Mouse (Mus musculus): ENCODE measurements around the gene Cpm.
"Not testable (repeated sequence)": the region's sequence is repeated elsewhere in the genome, so short reads cannot be mapped to it uniquely, and the experiment has no call there.

Gene Cpm

GRCm38 (mm10) chr10:117703506-117703905 lies 74.2 kb downstream of the Cpm start:
- DNase-seq (ENCODE audit: low spot score in 2 of 2): no peak

DNA sequence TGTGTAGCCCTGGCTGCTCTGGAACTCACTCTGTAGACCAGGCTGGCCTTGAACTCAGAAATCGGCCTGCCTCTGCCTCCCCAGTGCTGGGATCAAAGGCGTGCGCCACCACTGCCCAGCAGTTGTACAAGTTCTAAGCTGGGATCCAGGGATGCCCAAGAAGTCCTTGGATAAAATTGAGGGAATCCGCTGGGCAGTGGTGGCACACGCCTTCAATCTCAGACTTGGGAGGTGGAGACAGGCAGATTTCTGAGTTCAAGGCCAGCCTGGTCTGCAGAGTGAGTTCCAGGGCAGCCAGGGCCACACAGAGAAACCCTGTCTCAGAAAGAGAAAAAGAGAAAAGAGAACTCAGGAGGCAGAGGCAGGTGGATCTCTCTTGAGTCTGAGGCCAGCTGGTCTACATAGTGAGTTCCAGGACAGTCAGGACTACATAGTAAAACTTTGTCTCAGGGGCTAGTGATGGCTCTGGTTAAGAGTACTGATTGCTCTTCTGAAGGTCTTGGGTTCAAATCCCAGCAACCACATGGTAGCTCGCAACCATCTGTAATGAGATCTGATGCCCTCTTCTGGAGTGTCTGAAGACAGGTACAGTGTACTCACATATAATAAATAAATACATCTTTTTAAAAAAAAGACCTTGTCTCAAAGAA lies 75.1 kb downstream of the Cpm start:
- not testable (repeated sequence) for DNase-seq (ENCODE audit: low spot score in 2 of 2)

DNA sequence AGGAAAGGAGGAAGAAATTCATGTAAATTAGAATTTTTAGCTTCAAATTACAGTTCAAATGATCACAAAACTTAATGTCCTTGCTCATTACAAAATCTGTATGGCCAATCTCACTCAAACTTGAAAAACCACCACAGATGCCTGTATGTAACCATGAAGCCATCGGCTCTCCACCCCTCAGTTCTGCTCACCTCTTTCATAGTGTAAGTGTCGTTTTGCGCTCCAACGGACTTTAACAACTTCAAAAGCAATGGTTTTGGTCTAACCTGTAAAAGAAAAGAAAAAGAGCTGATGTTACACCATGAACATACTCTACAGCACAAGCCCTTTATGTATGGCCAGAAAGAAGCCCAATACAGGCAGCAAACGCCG lies 75.7 kb downstream of the Cpm start:
- DNase-seq (ENCODE audit: low spot score in 2 of 2): no peak

DNA sequence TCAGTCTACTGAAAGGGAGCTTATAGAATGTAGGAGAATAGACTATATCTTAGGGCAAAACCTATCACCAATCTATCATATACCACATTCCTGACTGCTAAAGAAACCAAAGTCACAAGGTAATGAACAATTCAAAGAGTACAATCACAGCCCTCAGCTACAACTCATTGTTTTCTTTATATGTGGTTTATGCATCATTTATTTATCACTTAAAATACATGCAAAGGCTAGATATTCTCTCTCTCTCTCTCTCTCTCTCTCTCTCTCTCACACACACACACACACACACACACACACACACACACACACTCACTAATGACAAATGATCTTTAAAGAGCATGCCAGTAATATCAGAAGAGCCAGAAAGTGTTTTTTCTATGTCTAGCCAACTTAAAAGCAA lies 76.5 kb downstream of the Cpm start:
- DNase-seq (ENCODE audit: low spot score in 2 of 2): no peak

- no peak for DNase-seq (ENCODE audit: low spot score in 2 of 2)
These were observed 77.1 kb downstream of the Cpm start for GRCm38 (mm10) chr10:117706440-117706839.

- DNase-seq (ENCODE audit: low spot score in 2 of 2): no peak
These were observed 78.0 kb downstream of the Cpm start for GRCm38 (mm10) chr10:117707114-117707838.

GRCm38 (mm10) chr10:117708376-117708775 lies 79.1 kb downstream of the Cpm start:
- DNase-seq (ENCODE audit: low spot score in 2 of 2): no peak

GRCm38 (mm10) chr10:117708856-117709255 lies 79.6 kb downstream of the Cpm start:
- no peak for DNase-seq (ENCODE audit: low spot score in 2 of 2)

- DNase-seq (ENCODE audit: low spot score in 2 of 2): no peak
These were observed 80.1 kb downstream of the Cpm start for GRCm38 (mm10) chr10:117709326-117709830.

DNA sequence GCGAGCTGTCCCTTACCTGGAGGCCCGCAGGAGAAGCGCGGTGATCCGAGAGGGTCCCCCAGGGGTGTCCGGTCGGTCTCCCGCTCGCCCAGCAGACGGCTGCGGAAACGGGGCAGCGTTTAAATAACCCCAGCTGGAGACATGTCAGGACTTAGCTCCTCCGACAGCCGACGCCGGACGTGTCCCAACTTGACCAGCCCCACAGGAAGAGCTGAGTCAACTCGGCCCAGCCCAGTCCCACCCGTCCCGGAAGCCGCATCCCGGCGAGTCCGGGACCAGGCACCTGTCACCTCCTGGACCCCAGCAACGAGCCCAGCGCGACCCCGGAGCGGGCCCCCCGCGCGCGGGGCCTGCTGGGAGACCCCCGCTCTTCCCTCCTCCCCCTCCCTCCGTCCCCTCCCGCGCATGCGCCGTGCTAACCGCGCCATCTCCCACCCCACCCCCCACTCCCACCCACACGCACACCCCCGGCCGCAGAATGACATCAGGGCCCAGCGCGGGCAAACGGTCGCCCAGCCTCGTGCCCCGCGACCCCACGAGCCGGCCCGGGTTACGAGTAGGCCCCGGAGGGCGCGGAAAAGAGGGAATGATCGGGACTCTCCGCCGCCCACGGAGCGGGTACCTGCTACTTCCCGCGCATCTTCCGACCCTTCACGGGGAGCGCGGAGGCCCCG lies 80.8 kb downstream of the Cpm start:
- DNase-seq (ENCODE audit: low spot score in 2 of 2): peak; percentile 41 to 46

DNA sequence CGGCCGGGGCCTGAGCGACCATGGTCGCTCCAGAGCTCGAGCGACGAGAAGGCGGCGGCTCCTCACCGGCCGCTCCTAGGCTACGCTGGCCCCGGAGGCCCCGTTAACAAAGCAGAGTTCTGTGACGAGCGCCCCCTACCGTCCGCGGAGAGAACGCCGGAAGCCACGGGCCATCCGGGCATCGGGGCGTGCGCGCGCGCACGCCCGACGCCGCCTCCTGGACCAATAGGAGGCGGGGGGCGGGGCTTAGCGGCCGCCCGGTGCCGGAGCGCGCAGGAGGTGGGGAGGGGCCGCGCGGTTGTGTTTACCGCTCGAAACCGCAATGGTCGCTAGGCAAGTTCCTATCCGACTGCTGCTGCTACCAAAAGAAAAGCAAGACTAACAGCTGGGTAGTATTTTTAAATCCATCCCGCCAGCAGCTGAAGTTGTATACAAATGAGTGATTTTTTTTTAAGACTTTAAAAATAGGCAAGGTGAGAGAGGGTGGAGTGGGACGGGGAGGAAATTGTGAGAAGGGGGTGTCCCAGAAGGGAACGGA lies 81.4 kb downstream of the Cpm start, which contains the start of gene Mdm2:
Mdm2 (minus strand) TSS at position 155 of the 538 bp plus-strand sequence.
- peak; percentile 92 to 94 for DNase-seq (ENCODE audit: low spot score in 2 of 2)

DNA sequence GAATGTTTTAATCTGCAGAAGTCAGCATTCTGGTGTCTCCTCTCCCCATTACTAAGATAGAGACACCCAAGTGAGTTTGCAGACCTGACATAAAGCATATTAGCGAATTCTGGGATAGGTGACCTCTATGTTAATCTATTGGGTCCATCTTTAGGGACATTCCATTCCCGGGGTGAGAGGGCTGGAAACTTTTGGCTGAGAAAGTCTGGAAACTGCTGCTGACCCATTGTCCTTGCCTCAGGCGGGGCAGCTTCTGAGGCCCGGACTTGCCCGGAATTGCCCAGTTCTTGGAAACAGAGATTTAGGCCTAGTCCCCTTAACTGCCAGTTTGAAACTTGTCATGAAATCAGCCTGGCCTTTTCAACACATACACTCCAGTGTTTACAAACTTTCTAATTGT lies 82.1 kb downstream of the Cpm start:
- no peak for DNase-seq (ENCODE audit: low spot score in 2 of 2)

- DNase-seq (ENCODE audit: low spot score in 2 of 2): no peak
These were observed 83.0 kb downstream of the Cpm start for GRCm38 (mm10) chr10:117712191-117712754.

- no peak for DNase-seq (ENCODE audit: low spot score in 2 of 2)
These were observed 83.6 kb downstream of the Cpm start for GRCm38 (mm10) chr10:117712871-117713270.

DNA sequence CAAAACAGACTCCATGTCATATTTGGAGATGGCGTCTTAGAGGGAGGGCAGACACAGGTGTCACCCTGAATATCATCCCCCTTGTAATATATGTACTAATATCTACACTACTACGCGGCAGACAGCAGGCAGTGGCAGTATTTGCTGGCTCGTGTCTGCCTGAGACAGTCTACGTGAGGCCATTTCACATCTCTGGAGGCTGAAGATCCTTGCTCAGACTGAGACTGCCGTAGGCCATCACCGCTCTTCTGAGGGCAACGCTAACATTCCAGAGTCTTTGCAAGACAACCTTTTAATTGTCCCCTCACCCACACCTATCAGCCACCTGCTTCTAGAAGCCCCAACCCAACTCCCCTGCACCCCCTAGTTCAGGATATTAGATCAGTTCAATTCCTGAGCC lies 84.2 kb downstream of the Cpm start:
- DNase-seq (ENCODE audit: low spot score in 2 of 2): no peak

DNA sequence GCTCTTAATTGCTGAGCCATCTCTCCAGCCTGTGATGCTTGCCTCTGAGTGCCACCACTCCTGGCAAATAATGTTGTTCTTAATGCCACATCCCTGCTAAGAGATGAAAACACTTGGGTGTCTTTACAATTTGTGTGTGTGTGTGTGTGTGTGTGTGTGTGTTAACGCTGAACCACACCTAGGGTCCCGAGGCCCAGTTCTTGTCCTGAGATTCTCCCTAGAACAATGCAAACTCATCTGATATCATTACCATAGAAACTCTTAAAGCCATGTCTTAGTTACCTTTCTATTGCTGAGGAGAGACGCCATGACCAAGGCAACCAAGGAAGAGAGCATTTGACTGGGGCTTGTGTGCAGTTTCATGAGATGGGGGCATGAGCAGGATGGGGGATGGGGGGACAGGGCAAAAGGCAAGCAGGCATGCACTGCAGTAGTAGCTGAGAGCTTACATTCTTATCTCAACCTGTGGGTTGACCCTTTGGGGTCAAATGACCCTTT lies 84.8 kb downstream of the Cpm start:
- DNase-seq (ENCODE audit: low spot score in 2 of 2): no peak

- no peak for DNase-seq (ENCODE audit: low spot score in 2 of 2)
These were observed 85.7 kb downstream of the Cpm start for GRCm38 (mm10) chr10:117714928-117715500.

- DNase-seq (ENCODE audit: low spot score in 2 of 2): not testable (repeated sequence)
These were observed 86.4 kb downstream of the Cpm start for GRCm38 (mm10) chr10:117715654-117716053.

DNA sequence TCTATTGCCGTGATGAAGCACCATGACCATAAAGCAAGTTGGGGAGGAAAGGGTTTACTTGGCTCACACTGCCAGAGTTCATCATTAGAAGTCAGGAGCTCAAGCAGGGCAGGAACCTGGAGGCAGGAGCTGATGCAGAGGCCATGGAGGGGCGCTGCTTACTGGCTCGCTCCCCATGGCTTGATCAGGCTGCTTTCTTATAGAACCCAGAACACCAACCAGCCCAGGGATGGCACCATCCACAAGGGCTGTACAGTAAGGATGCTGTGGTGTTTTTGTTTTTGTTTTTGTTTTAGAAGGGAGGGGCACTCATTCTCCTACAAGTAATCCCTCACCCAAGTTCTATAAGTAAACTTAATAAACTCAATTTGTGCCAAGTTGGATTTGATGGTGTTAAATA lies 87.4 kb downstream of the Cpm start:
- no peak for DNase-seq (ENCODE audit: low spot score in 2 of 2)

DNA sequence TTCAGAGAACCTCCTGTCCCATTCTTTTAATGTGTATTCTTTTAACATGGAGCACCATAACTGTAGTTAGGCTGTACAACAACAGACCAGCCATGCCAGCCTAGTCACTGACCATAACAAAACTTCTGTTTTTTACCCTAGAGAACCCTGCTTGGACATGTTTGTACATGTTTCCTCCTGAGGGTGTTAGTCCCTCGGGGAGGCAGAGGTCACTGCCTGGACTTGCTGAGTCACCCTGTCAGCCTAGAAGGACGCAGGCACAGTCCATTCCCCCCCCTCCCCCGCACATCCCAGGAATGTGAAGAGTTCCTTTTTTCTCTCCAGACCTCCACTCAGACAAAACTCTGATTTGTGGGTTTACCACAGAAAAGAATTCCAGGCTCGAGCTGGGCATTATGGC lies 88.3 kb downstream of the Cpm start:
- DNase-seq (ENCODE audit: low spot score in 2 of 2): no peak

Data from right cerebral cortex, postnatal 36 days (tissue).